Mouse (Mus musculus) liver, adult 2 months (tissue): ENCODE data around the gene Clec16a.

Experiments used
- CTCF ChIP-seq: fragments of 200-500 bp; IDR thresholded peaks from 2 replicates; pipeline ENCODE4 v1.5.1; 2011; ENCODE audit warnings: low read depth, low read length, control low read depth
- POLR2A ChIP-seq: fragments of 200-500 bp; IDR thresholded peaks from 2 replicates; pipeline ENCODE4 v1.6.1; 2011; ENCODE audit warnings: low read length, control low read depth; ENCODE audit not compliant: insufficient read depth; ENCODE audit errors: extremely low read depth

DNA sequence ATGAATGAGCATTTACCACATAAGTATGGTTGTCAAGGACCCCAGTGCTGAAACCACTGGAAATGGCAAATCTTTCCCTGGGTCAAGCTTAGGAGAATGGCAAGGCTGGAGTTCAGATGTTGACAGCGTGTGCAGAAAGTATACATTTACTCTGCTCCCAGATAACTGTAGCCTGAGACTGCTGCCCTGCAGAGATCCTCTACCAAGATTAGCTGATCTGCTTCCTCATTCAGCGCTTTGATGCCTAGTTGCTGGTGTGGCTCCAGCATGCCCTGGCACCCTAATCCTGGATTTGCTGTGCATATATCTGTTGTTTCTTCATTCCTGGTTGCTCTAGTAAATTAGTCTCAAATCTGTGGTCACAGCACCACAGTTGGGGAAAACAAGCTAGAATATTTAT lies 8.7 kb downstream of the Clec16a start:
- TF ChIP-seq CTCF (no peak), POLR2A (no peak)
